Mouse (Mus musculus) bone marrow, adult 2 months (tissue): ENCODE measurements at regions not wholly inside any gene's neighbourhood (a gene's known extent, or its start where the extent isn't known, plus 50 kb on each side); places are given as distances from the start of the nearest gene placed in this dataset.

ENCODE experiments used
- H3K27ac ChIP-seq: fragments of 200-500 bp; 2 replicates; pipeline ENCODE4 v1.5.1; 2012; ENCODE audit warnings: low read depth, mild to moderate bottlenecking, control low read depth, inconsistent platforms, low read length; ENCODE audit not compliant: control insufficient read depth, poor library complexity, insufficient read depth
- H3K4me1 ChIP-seq: fragments of 200-500 bp; 2 replicates; pipeline ENCODE4 v1.6.1; 2011; ENCODE audit warnings: low read length; ENCODE audit not compliant: control insufficient read depth, insufficient read depth
- H3K4me3 ChIP-seq: fragments of 200-500 bp; replicated peaks from 2 replicates; pipeline ENCODE3; 2011; ENCODE audit warnings: mild to moderate bottlenecking, low read depth, low read length, control low read depth; ENCODE audit not compliant: control insufficient read depth
- CTCF ChIP-seq: fragments of 200-500 bp; IDR thresholded peaks from 2 replicates; pipeline ENCODE4 v1.5.1; 2011; ENCODE audit warnings: low read length, control low read depth; ENCODE audit not compliant: control insufficient read depth, insufficient read depth
- POLR2A ChIP-seq: fragments of 200-500 bp; IDR thresholded peaks from 2 replicates; pipeline ENCODE4 v1.6.1; 2011; ENCODE audit warnings: low read depth, mild to moderate bottlenecking, control low read depth, low read length, borderline replicate concordance; ENCODE audit not compliant: control insufficient read depth
- WGBS: fragments of 180-500 bp; shearing (Covaris S2); methylation state at CpG from one replicate; pipeline ENCODE4 v1.1.7; 2018; 5-methylcytosine and 5-hydroxymethylcytosine counted together

DNA sequence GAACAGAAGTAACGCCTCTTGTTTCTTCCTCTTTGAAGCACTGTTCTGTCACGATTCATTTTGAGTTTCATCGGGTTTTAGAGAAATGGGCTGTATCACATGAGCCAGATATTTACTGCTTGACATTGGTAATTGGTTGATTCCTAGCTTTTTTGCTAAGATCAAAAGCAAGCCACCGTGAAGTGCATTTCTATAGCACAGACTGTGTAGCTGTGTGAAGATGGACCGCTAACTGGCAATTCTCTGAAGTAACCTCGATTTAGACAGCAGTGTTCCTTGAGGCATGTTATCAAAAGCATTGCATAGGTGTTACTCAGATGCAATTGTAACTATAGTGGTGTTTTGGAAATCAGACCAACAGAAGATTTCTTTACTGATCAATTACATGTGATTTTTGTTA is 64.1 kb upstream of the C1qtnf3 start:
- Histone ChIP-seq H3K4me1 (no peaks in the 10 kb centered on the region), H3K4me3 (no peak overlapping the region), H3K27ac (no peak overlapping the region)
- WGBS: 94% methylated on average over 6 of the region's 6 CpGs
- TF ChIP-seq POLR2A (no peak), CTCF (no peak)

DNA sequence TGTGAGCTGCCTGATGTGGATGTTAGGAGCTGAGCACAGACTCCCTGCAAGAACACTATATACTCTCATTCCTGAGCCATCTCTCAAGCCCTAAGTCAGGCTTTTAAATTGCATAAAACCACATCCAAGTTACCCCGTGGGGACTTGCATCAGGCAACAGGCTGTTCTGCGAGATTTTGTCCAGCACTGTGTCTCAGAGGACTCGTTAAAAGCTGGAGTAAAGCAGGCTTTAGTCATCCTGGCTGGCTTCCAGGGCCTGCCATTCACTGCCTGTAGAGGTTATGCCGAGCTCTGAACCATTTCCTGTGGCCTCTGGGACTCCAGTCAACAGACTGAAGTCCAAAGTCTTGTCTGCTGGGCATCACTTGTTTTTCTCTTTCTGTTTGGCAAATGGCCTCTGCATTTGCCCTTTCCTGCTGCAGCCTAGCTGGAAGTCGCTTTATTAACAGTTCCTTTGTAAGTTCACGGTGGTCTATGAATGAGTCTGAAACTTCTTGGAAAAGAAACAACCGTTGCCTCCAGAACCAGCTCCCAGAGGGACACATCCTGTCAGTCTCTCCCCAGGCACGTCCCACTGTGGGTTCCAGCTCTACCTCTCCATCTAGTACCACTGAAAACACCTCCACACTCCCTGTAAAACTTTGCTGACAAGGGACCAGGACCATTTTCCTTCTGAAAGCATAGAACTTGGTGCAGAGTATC is 61.8 kb upstream of the C1qtnf3 start:
- Histone ChIP-seq H3K27ac (no peak overlapping the region), H3K4me3 (no peak overlapping the region), H3K4me1 (no peaks in the 10 kb centered on the region)
- TF ChIP-seq CTCF: no peak
- 12% methylated on average over 8 of the region's 8 CpGs for WGBS

DNA sequence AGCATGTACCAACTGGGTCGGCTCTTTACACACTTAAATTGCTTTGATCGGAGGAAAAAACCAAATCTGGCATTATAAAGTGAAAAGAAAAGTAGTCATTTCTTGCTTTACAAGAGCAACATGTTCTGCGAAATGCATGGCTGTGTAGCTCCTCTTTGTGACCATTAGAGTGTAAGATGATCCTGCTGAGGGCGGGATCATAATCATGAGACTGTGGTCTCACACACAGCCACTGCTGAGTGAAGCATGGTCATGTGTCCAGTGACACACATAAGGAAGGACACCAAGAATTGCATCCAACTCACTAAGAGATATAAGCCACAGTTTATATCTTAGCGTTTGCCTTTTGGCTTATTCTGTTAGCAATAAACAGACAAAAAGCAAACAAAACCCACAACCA is 53.8 kb upstream of the C1qtnf3 start:
- TF ChIP-seq CTCF (no peak), POLR2A (no peak)
- Histone ChIP-seq H3K4me3 (no peak overlapping the region), H3K27ac (no peak overlapping the region), H3K4me1 (no peaks in the 10 kb centered on the region)
- 80% methylated on average over 5 of the region's 5 CpGs for WGBS

DNA sequence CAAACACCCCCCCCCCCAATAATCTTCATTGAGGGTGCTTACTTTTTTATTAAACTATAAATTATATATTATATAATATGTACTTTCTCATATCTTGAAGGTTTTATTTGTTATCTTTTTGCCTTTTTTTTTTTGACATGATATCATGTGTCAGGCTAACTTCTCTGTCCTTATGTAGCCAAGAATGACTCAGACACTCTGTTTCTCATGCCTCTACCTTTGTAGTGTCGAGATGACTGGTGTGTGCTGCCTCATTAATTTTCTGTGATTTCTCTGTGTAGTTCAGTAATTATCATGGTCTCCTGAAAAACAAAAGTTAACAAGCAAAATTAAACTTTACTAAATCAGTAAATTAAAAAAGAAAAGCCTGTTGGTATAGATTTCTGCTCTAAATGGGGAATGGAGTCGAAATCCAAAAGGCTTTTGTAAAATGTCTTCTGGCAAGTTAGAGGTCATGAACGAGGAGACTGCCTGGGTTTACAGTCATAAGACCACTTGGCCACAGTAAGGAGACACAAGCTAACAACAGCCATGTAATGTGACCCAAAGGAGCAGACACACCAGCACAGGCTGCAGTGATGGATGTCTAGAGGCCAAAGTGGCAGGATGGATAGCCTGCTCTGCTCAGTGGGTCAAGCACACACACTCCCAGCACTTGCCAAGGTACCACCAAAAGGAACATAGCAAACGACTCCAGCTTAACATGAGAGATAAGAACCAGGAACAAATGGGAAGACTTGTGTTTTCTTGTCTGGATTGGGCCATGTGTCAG is 53.2 kb upstream of the C1qtnf3 start:
- Histone ChIP-seq H3K4me1 (no peaks in the 10 kb centered on the region), H3K4me3 (no peak overlapping the region), H3K27ac (no peak overlapping the region)
- 65% methylated on average over 4 of the region's 4 CpGs for WGBS
- TF ChIP-seq CTCF: no peak
- no peak for TF ChIP-seq POLR2A

DNA sequence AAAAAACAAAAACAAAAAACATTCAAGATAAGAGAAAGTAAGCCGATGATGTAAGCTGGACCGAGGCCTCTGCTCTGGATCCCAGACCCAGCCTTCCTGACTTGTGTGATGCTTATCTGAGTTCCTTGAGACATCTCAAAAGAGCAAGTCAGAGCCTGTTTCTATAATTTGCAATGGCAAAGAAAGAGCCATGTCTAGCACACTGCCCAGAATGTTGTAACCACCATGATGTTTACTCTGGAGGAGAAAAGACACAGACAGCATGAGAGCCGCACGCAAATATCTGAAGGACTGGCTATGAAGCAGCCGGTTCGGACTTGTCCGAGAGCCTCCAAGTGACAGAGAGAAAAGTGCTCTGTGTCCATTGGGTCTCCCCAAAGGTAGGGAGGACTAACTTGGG is 52.2 kb upstream of the C1qtnf3 start:
- no peak for TF ChIP-seq POLR2A
- TF ChIP-seq CTCF: no peak
- Histone ChIP-seq H3K27ac (no peak overlapping the region), H3K4me3 (no peak overlapping the region), H3K4me1 (no peaks in the 10 kb centered on the region)
- WGBS: 91% methylated on average over 7 of the region's 7 CpGs

DNA sequence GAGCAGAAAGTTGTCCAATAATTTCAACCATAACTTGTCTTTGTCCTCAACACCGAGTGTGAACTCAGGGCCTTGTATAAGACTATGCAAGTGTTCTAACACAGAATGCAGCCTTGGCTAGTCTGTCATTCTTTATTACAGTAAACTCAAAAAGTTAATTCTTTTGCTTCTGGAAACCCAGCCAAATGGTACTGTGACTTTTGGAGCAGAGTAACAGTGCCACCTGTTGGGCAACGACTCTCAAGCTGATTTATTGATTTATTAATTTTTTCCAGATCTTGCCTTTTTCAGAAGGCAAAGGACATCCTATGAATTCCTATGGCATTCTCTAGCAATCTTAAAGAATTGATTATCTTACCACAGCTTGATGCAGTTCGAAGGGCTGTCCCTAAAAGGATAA is 51.1 kb upstream of the C1qtnf3 start:
- 36% methylated on average over 3 of the region's 3 CpGs for WGBS
- no peaks in the 10 kb centered on the region for H3K4me1 ChIP-seq
- no peak overlapping the region for H3K27ac ChIP-seq
- no peak overlapping the region for H3K4me3 ChIP-seq
- no peak for TF ChIP-seq POLR2A
- TF ChIP-seq CTCF: no peak

DNA sequence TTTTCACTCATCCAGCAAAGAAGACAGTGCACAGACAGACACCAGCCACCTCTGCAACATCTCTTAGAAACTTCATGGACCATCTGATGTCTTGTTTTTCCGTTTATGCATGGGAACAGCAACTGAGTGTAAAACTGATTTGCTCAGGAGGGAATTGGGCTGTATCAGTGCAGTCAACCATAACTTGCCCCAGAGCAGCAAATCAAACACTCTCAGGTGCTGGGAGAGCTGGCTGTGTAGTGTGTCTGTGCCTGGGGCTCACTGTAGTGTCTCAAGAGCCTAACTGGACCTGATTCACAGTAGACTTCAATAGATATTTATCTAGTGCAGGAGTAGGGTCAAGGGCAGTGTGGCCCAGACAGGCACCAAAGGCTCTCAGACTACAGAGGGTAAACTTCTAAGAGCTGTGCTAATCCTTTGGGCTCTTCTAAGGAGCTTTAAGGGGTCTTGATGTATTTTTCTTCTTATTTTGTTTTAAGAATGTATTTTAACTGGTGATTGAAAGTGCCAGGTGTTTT is 50.3 kb upstream of the C1qtnf3 start:
- Histone ChIP-seq H3K4me1 (no peaks in the 10 kb centered on the region), H3K4me3 (no peak overlapping the region), H3K27ac (no peak overlapping the region)
- WGBS: 56% methylated on average over 1 of the region's 1 CpGs
- TF ChIP-seq CTCF: no peak
